Mouse (Mus musculus) neural tube, embryonic 14.5 days (tissue): ENCODE results near the gene Olfr703. TPM values are rescaled to one million over a fixed set of nuclear protein-coding genes. Genes with fewer than 3 reads are reported as not detected.

Experiments used
- ATAC-seq: fragments of 200-750 bp; cut with Nextera tagmentation; 2 replicates; pipeline ENCODE4 v1.8.0; 2017; ENCODE audit warnings: low read depth, mild to moderate bottlenecking, moderate TSS enrichment, moderate library complexity
- H3K27ac ChIP-seq: fragments of 300-500 bp; sonication (generic); 2 replicates; pipeline ENCODE4 v1.5.1; 2014; ENCODE audit warnings: low read depth, mild to moderate bottlenecking, control low read depth, low read length, moderate library complexity, mixed read lengths
- H3K27me3 ChIP-seq: fragments of 300-500 bp; sonication (generic); 2 replicates; pipeline ENCODE4 v1.6.1; 2014; ENCODE audit warnings: low read length; ENCODE audit not compliant: control insufficient read depth, insufficient read depth
- H3K36me3 ChIP-seq: fragments of 300-500 bp; sonication (generic); 2 replicates; pipeline ENCODE4 v1.6.1; 2014; ENCODE audit warnings: low read length, mixed read lengths; ENCODE audit not compliant: control insufficient read depth, insufficient read depth
- H3K4me1 ChIP-seq: fragments of 300-500 bp; sonication (generic); 2 replicates; pipeline ENCODE4 v1.6.1; 2014; ENCODE audit warnings: low read length; ENCODE audit not compliant: control insufficient read depth, insufficient read depth
- H3K4me2 ChIP-seq: fragments of 300-500 bp; sonication (generic); 2 replicates; pipeline ENCODE4 v1.6.1; 2014; ENCODE audit warnings: mild to moderate bottlenecking, low read depth, low read length, control low read depth
- H3K4me3 ChIP-seq: fragments of 300-500 bp; sonication (generic); 2 replicates; pipeline ENCODE4 v1.5.1; 2014; ENCODE audit warnings: low read depth, low read length, control low read depth, mixed read lengths
- H3K9ac ChIP-seq: fragments of 300-500 bp; sonication (generic); replicated peaks from 2 replicates; pipeline ENCODE4 v1.6.1; 2014; ENCODE audit warnings: low read depth, mild to moderate bottlenecking, control low read depth, low read length, mixed read lengths
- H3K9me3 ChIP-seq: fragments of 300-500 bp; sonication (generic); 2 replicates; pipeline ENCODE4 v1.6.1; 2016; ENCODE audit warnings: low read length; ENCODE audit not compliant: control insufficient read depth
- WGBS: fragments of 180-500 bp; shearing (Covaris S2); extraction: QIAGEN DNeasy Blood & Tissue Kit; methylation state at CpG from one replicate; pipeline ENCODE4 v1.1.7; 2014; 5-methylcytosine and 5-hydroxymethylcytosine counted together
- polyA plus RNA-seq: library from polyadenylated mRNA; unstranded; fragments of >200 nt; fragmentation: Nextera tagmentation; extraction: Ambion mirVana; gene quantifications from 2 replicates; pipeline ENCODE4 v1.2.1, GENCODE M21; 2014

Gene Olfr703
- polyA plus RNA-seq, result not detected in 2 replicates

DNA sequence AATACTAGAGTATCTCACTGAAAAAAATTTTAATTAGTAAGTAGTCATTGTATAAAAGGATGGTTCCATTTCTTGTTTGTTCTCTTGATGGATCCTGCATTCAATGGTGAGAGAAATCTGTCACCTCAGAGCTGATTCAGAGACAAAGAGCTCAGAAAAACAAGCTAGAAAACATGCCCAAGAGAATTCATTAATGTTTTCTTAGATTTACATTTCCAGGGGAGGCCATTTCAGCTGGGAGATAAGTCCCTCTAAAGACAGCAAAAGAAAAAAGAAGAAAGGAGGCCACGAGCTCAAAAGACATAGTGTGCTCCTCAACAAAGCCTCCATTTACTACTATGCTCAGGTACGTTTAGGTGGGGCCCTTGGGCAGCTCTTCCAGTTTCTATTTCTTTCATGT, at the start of gene Olfr703:
TSS of gene Olfr703 (plus strand) at position 301 of the 400 bp plus-strand sequence.
- Histone ChIP-seq H3K4me1 (no peaks in the 10 kb centered on the region), H3K36me3 (no peaks in the 10 kb centered on the region), H3K27me3 (no peaks in the 10 kb centered on the region), H3K27ac (no peak within 1 kb of the TSS), H3K9me3 (no peaks in the 10 kb centered on the region), H3K4me2 (no peak within 1 kb of the TSS), H3K9ac (no peak within 1 kb of the TSS), H3K4me3 (no peak within 1 kb of the TSS)
- ATAC-seq, result no peak
- 60% methylated on average over 2 of the region's 2 CpGs for WGBS

DNA sequence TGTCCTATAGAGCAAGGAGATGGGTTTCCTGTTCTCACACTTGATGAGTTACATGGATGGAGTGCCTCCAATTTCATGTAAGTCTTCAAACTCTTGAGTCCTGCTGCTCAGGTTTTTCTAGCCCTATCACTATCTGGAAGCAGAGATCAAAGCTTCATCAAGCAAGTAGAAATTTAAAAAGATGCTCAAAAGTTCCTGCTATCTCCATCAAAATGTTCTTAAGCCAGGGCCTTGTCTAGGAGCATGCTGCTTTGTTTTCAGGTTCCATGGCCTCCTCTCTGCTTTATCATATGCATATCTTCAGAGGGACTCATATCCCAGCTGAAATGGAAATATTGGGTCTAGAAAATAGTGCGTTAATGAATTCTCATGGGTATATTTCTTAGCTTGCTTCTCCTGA, 34.4 kb upstream of the Olfr703 start, which contains the start of gene Olfr700:
TSS of gene Olfr700 (minus strand) at position 101 of the 400 bp plus-strand sequence.
- H3K4me2 ChIP-seq, result no peak within 1 kb of the TSS
- no peaks in the 10 kb centered on the region for H3K4me1 ChIP-seq
- H3K27ac ChIP-seq, result no peak within 1 kb of the TSS
- H3K9me3 ChIP-seq, result no peaks in the 10 kb centered on the region
- no peak within 1 kb of the TSS for H3K4me3 ChIP-seq
- H3K27me3 ChIP-seq, result no peaks in the 10 kb centered on the region
- ATAC-seq, result no peak
- H3K36me3 ChIP-seq, result no peaks in the 10 kb centered on the region
- H3K9ac ChIP-seq, result no peak within 1 kb of the TSS
- WGBS, result 88% methylated on average over 1 of the region's 1 CpGs

DNA sequence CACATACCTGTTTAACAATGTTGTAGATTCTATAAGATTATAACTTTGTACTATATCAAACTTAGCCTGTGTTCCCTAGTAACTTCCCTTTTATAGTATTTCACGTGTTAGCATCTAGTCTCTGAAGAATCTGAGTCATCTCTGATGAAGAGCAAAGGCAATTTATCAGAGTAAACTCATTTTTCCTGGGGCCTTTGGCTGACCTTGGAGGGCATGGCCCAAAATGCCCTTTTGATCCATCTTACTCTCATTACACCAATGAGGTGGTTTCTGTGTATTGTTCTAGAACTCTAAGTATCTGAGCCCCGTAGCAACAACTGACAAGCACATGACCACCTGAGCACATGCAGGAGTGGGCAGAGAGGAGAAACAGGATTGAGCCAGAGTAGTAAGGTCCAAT, 29.3 kb upstream of the Olfr703 start, which contains the start of gene Olfr701:
TSS of gene Olfr701 (plus strand) at position 301 of the 400 bp plus-strand sequence.
- no peak within 1 kb of the TSS for H3K27ac ChIP-seq
- no peak within 1 kb of the TSS for H3K4me2 ChIP-seq
- no peak for ATAC-seq
- H3K4me3 ChIP-seq, result no peak within 1 kb of the TSS
- H3K27me3 ChIP-seq, result no peaks in the 10 kb centered on the region
- WGBS, result 82% methylated on average over 2 of the region's 2 CpGs
- H3K36me3 ChIP-seq, result no peaks in the 10 kb centered on the region
- no peaks in the 10 kb centered on the region for H3K9me3 ChIP-seq
- no peak within 1 kb of the TSS for H3K9ac ChIP-seq
- no peaks in the 10 kb centered on the region for H3K4me1 ChIP-seq

DNA sequence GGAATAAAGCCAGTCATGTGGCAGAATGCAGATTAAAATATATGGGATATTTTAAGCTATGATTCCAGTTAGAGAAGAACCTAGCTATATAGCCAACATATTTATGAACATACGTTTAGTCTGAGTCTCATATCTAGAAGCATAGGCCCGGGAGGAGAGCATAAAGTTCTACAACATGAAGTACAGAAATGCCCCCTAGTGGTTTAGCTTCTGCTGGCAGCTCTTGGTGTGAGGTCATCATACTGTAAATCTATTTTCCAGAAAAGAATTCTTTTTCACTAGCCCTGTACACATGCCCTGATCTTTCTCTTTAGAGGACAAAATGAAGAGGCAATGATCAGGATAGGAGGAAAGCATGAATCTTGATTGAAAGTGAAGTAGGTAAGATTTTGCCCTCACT, 27.4 kb upstream of the Olfr703 start:
- H3K36me3 ChIP-seq, result no peaks in the 10 kb centered on the region
- H3K4me1 ChIP-seq, result no peaks in the 10 kb centered on the region
- H3K4me3 ChIP-seq, result no peak overlapping the region
- no peaks in the 10 kb centered on the region for H3K9me3 ChIP-seq
- ATAC-seq, result no peak
- no peak overlapping the region for H3K9ac ChIP-seq
- no peaks in the 10 kb centered on the region for H3K27me3 ChIP-seq
- 61% methylated on average over 2 of the region's 2 CpGs for WGBS
- H3K4me2 ChIP-seq, result no peak overlapping the region
- no peak overlapping the region for H3K27ac ChIP-seq

DNA sequence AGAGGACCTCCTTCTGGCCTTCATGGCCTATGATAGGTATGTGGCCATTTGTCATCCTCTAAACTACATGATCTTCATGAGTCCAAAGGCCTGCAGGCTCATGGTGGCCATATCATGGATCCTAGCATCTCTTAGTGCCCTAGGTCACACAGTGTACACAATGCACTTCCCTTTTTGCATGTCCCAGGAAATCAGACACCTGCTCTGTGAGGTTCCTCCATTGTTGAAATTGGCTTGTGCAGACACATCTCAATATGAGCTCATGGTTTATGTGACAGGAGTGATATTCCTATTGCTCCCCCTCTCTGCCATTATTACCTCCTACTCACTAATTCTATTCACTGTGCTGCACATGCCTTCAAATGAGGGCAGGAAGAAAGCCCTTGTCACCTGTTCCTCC, 24.7 kb upstream of the Olfr703 start:
- Histone ChIP-seq H3K9ac (no peak overlapping the region), H3K4me1 (no peaks in the 10 kb centered on the region), H3K27me3 (no peaks in the 10 kb centered on the region), H3K27ac (no peak overlapping the region), H3K4me3 (no peak overlapping the region), H3K9me3 (no peaks in the 10 kb centered on the region), H3K4me2 (no peak overlapping the region), H3K36me3 (no peaks in the 10 kb centered on the region)
- no peak for ATAC-seq

DNA sequence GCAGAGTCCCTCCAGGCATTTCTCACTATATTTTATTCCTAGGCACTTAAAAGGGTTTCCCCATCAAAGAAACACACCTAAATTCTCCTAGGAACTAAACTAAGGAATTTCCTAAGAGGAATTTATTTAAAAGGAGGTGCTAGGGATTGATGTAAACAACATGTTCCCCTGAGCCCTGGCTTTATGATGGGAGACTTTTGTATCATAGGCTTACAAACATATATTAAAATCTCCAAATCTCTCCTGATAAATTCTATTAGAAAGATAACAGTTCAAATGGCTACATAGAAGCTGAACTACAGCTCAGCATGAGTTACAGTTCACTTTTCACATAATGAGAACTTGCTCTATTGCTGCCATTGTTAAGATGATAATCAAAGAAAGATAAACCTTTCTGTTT, 9.4 kb upstream of the Olfr703 start, which contains the start of gene Olfr702:
TSS of gene Olfr702 (minus strand) at position 101 of the 400 bp plus-strand sequence.
- Histone ChIP-seq H3K27ac (no peak within 1 kb of the TSS), H3K4me2 (no peak within 1 kb of the TSS), H3K36me3 (no peaks in the 10 kb centered on the region), H3K27me3 (no peaks in the 10 kb centered on the region), H3K9me3 (no peaks in the 10 kb centered on the region), H3K9ac (no peak within 1 kb of the TSS), H3K4me1 (no peaks in the 10 kb centered on the region), H3K4me3 (no peak within 1 kb of the TSS)
- no peak for ATAC-seq

DNA sequence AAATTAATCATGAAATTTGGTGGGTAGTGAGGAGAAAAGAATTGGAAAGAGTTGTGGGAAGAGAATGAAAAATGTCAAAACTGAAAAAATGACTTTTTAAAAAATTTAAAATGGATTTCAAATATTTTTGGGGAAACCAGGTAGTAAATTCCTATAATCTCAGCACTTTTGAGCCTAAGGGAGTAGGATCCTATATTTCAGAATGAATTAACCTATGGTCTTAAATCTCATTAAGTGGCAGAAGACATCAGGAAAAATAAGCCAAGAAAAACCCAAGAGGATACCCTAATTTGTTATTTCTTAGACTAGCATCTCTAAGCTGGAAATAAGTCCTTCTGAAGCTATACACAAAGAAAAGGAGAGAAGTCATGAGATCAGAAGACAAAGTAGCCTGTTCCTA, 19.7 kb downstream of the Olfr703 start, which contains the start of gene Olfr704:
TSS of gene Olfr704 (plus strand) at position 301 of the 400 bp plus-strand sequence.
- no peak within 1 kb of the TSS for H3K9ac ChIP-seq
- no peak within 1 kb of the TSS for H3K4me3 ChIP-seq
- no peak within 1 kb of the TSS for H3K4me2 ChIP-seq
- H3K36me3 ChIP-seq, result no peaks in the 10 kb centered on the region
- ATAC-seq, result no peak
- H3K27ac ChIP-seq, result no peak within 1 kb of the TSS
- H3K27me3 ChIP-seq, result no peaks in the 10 kb centered on the region
- no peaks in the 10 kb centered on the region for H3K4me1 ChIP-seq
- H3K9me3 ChIP-seq, result no peaks in the 10 kb centered on the region

DNA sequence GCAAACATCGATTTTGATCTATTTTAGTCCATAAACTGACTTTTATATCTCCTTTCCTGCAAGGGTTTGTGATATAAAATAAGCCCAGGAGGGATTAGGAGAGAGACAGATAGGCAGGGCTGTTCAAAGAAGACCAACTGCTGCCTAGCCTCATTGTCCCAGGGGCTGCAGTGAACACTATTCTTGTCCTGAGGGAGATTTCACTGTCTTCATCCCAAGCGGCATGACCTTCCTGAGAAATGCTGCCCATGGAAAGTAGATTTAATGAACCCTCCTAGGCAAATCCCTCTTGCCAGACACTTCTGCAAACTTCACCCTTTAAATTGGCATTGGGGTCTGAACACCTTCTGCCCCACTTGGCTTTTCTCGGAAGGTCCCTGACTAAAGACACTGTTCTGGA, 33.6 kb downstream of the Olfr703 start, which contains the start of gene Olfr705:
TSS of gene Olfr705 (minus strand) at position 101 of the 400 bp plus-strand sequence.
- Histone ChIP-seq H3K36me3 (no peaks in the 10 kb centered on the region), H3K9me3 (no peaks in the 10 kb centered on the region), H3K27ac (no peak within 1 kb of the TSS), H3K4me3 (no peak within 1 kb of the TSS), H3K9ac (no peak within 1 kb of the TSS), H3K27me3 (no peaks in the 10 kb centered on the region), H3K4me1 (no peaks in the 10 kb centered on the region), H3K4me2 (no peak within 1 kb of the TSS)
- no peak for ATAC-seq
- 84% methylated on average over 3 of the region's 3 CpGs for WGBS

DNA sequence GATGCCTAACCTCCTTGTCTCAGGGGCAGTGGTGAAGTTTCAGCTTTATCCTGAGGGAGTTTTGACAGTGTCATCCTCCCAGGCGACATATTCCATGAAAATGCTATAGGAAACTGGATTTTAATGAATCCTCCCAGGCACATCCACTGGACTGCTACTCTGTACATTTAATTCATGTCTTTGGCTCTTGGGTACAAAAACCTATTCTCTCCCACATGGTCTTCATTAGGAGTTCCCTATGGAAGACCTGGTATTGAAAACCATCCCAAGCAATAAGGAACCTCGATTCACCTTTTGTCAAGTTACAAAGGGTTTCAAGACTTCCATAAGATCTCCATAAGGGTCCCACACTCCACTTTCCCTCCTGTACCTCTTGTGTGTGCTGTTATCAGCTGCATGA, 44.9 kb downstream of the Olfr703 start, which contains the start of gene Olfr706:
TSS of gene Olfr706 (minus strand) at position 101 of the 400 bp plus-strand sequence.
- H3K4me1 ChIP-seq, result no peaks in the 10 kb centered on the region
- H3K27ac ChIP-seq, result no peak within 1 kb of the TSS
- H3K27me3 ChIP-seq, result no peaks in the 10 kb centered on the region
- H3K36me3 ChIP-seq, result no peaks in the 10 kb centered on the region
- no peak within 1 kb of the TSS for H3K4me3 ChIP-seq
- ATAC-seq, result no peak
- WGBS, result 81% methylated on average over 2 of the region's 2 CpGs
- no peak within 1 kb of the TSS for H3K4me2 ChIP-seq
- no peak within 1 kb of the TSS for H3K9ac ChIP-seq
- no peaks in the 10 kb centered on the region for H3K9me3 ChIP-seq
